Mouse (Mus musculus): ENCODE results near the gene Six5. TPM values are rescaled to one million over a fixed set of nuclear protein-coding genes. Genes with fewer than 3 reads are reported as not detected.

The Six5 gene
- 0.25 TPM for polyA plus RNA-seq (2014; fragmentation: Illumina TruSeq; extraction: RNeasy Lipid Tissue Mini Kit (QIAGEN cat#74804); ENCODE audit: low read depth, low replicate concordance)

DNA sequence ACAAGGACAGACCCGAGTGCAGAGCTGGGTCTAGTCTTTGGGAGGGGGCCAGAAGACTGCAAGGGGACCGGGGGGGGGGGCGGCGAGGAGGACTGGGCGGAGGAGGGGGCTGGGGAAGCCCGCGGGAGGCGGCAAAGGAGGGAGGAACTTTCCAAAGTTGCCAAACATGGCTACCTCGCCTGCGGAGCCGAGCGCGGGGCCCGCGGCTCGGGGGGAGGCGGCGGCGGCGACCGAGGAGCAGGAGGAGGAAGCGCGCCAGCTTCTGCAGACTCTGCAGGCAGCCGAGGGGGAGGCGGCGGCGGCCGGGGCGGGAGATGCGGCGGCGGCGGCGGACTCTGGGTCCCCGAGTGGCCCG lies at the start of gene Six5:
Gene Six5, plus strand, starts transcription at position 124 of the 355 bp plus-strand sequence.

DNA sequence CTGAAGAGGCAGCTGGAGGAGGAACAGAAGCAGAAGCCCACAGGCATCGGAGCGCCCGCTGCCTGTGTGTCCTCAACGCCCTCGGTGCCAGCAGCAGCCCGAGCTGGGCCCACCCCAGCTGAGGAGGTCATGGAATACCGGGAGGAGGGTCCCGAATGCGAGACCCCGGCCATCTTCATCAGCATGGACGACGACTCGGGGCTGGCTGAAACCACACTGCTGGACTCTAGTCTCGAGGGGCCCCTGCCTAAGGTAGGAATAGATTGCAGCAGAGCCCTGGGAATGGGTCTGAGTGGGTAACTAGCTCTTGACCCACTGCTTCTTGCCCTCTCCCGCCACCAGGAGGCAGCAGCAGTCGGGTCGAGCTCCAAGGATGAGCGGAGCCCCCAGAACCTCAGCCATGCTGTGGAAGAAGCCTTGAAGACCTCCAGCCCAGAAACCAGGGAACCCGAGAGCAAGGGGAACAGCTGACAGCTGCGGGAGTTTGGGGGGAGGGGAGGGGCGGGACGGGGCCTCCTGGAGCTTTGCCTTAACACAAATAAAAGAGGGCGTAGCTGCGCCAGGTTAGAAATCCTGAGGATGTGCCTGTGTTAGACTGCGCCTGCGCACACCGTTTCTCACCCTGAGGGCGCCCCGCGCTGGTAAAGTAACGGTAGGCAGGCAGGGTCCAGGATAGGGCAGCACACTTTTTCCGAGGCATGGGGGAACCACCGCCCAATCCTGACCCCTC lies 40.2 kb upstream of the Six5 start, which contains the start of gene Rsph6a:
Gene Rsph6a, plus strand, starts transcription at position 644 of the 730 bp plus-strand sequence.

DNA sequence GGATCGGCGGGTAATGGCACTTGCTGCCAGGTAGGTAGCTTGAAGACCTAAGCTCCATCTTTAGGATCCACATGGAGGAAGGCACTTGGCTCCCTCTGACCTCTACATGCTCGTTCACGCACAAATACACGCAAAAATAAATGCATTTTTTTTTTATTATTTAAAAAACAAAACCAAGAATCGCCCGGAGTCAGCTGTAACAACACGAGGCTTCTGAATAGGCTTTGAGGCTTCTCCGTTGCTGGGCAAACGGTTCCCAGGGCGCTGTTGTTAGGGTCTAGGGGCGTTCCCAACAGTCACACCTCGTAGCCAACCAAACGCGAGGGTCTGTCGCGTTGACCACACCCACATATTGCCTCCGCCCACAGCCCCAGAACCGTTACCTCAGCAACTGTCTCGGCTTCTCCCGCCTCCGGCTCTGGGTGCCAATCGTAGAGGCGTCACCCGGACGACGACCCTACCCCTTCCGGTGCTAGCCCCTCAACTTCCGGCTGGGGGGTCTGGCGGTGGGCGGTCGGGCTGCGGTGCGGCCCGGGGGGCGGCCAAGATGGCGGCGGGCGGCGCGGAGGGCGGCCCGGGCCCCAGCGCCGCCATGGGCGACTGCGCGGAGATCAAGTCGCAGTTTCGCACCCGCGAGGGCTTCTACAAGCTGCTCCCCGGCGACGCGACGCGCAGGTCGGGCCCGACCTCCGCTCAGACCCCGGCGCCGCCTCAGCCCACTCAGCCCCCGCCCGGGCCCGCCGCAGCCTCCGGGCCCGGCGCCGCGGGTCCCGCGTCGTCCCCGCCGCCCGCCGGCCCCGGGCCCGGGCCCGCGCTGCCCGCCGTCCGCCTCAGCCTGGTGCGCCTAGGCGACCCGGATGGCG lies 18.4 kb upstream of the Six5 start, which contains the start of gene Dmwd:
Gene Dmwd, plus strand, starts transcription at position 505 of the 863 bp plus-strand sequence.

DNA sequence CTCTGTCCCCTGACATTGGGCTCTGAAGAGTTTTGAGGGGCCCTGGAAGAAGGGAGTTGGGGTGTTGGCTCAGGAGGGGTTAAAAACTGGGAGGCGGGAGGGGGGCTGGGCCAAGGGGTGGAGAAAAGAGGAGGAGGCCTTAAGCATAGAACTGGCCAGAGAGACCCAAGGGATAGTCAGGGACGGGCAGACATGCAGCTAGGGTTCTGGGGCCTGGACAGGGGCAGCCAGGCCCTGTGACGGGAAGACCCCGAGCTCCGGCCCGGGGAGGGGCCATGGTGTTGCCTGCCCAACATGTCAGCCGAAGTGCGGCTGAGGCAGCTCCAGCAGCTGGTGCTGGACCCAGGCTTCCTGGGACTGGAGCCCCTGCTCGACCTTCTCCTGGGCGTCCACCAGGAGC lies 10.7 kb upstream of the Six5 start, which contains the start of gene Dmpk:
Gene Dmpk, plus strand, starts transcription at position 149 of the 400 bp plus-strand sequence.

DNA sequence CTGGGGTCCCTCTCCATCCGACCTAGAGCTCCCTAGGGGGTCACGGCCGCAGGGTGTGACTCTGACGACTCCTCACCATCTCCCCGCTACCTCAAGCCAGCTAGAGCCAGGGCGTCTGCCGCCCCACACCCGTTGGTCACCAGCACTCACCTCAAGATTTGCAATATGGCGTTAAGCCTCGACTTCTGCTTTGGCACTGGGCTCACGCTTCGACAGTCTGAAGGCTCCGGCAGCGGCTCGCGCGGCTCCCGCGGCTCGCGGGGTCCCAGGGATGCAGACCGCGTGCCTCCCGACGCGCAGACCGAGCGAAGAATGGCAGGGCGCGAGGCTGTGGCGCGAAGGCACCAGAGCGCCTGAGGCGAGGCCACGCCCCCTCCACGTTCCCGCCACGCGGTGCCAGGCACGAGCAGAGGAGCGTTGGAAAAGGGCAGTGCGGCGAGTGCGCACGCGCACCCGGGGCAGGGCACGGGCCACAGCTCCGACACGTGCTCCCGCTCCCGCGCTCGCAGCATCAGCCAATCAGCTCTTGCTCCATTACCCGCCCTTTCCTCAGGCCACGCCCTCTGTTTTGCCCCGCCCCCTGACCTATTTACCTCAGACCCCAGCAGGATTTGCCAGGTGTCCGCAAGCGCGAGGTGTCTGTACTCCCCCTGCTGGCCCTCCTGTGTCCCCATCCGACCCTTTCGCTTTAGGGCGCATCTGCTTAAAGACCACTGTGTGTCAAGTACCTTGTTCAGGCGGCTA lies 23.8 kb downstream of the Six5 start, which contains the start of gene Gm4969:
Gene Gm4969, minus strand, starts transcription at position 341 of the 744 bp plus-strand sequence.

GRCm38 (mm10) chr7:19119631-19120429 lies 25.4 kb downstream of the Six5 start, which contains the start of gene Fbxo46:
Gene Fbxo46, plus strand, starts transcription at chr7:19119859.

Other genes with a start within 250 kb of the Six5 start
- gene Pglyrp1, start 223.3 kb upstream of the Six5 start, polyA plus RNA-seq (2014; fragmentation: Illumina TruSeq; extraction: RNeasy Lipid Tissue Mini Kit (QIAGEN cat#74804); ENCODE audit: low read depth, low replicate concordance): not detected
- gene Ccdc61, start 184.2 kb upstream of the Six5 start, polyA plus RNA-seq (2014; fragmentation: Illumina TruSeq; extraction: RNeasy Lipid Tissue Mini Kit (QIAGEN cat#74804); ENCODE audit: low read depth, low replicate concordance): 2.5 TPM
- gene Nova2, start 168.7 kb upstream of the Six5 start, polyA plus RNA-seq (2014; fragmentation: Illumina TruSeq; extraction: RNeasy Lipid Tissue Mini Kit (QIAGEN cat#74804); ENCODE audit: low read depth, low replicate concordance): 0.66 TPM
- gene Nanos2, start 107.2 kb upstream of the Six5 start, polyA plus RNA-seq (2014; fragmentation: Illumina TruSeq; extraction: RNeasy Lipid Tissue Mini Kit (QIAGEN cat#74804); ENCODE audit: low read depth, low replicate concordance): not detected
- 1.3 TPM for gene Mypop, start 103.3 kb upstream of the Six5 start, polyA plus RNA-seq (2014; fragmentation: Illumina TruSeq; extraction: RNeasy Lipid Tissue Mini Kit (QIAGEN cat#74804); ENCODE audit: low read depth, low replicate concordance)
- gene Irf2bp1, start 90.5 kb upstream of the Six5 start, polyA plus RNA-seq (2014; fragmentation: Illumina TruSeq; extraction: RNeasy Lipid Tissue Mini Kit (QIAGEN cat#74804); ENCODE audit: low read depth, low replicate concordance): 0.39 TPM
- gene Foxa3, start 71.1 kb upstream of the Six5 start, polyA plus RNA-seq (2014; fragmentation: Illumina TruSeq; extraction: RNeasy Lipid Tissue Mini Kit (QIAGEN cat#74804); ENCODE audit: low read depth, low replicate concordance): 0.42 TPM
- gene Sympk, start 70.2 kb upstream of the Six5 start, polyA plus RNA-seq (2014; fragmentation: Illumina TruSeq; extraction: RNeasy Lipid Tissue Mini Kit (QIAGEN cat#74804); ENCODE audit: low read depth, low replicate concordance): 12.0 TPM
- gene Rsph6a, start 39.9 kb upstream of the Six5 start, polyA plus RNA-seq (2014; fragmentation: Illumina TruSeq; extraction: RNeasy Lipid Tissue Mini Kit (QIAGEN cat#74804); ENCODE audit: low read depth, low replicate concordance): 9.7 TPM
- 2.8 TPM for gene Dmwd, start 18.4 kb upstream of the Six5 start, polyA plus RNA-seq (2014; fragmentation: Illumina TruSeq; extraction: RNeasy Lipid Tissue Mini Kit (QIAGEN cat#74804); ENCODE audit: low read depth, low replicate concordance)
- gene Dmpk, start 10.7 kb upstream of the Six5 start, polyA plus RNA-seq (2014; fragmentation: Illumina TruSeq; extraction: RNeasy Lipid Tissue Mini Kit (QIAGEN cat#74804); ENCODE audit: low read depth, low replicate concordance): 2.4 TPM
- gene Gm4969, start 23.8 kb downstream of the Six5 start, polyA plus RNA-seq (2014; fragmentation: Illumina TruSeq; extraction: RNeasy Lipid Tissue Mini Kit (QIAGEN cat#74804); ENCODE audit: low read depth, low replicate concordance): 5.8 TPM
- gene Fbxo46, start 25.3 kb downstream of the Six5 start, polyA plus RNA-seq (2014; fragmentation: Illumina TruSeq; extraction: RNeasy Lipid Tissue Mini Kit (QIAGEN cat#74804); ENCODE audit: low read depth, low replicate concordance): 0.88 TPM
- gene Qpctl, start 54.7 kb downstream of the Six5 start, polyA plus RNA-seq (2014; fragmentation: Illumina TruSeq; extraction: RNeasy Lipid Tissue Mini Kit (QIAGEN cat#74804); ENCODE audit: low read depth, low replicate concordance): 3.1 TPM
- gene Snrpd2, start 55.1 kb downstream of the Six5 start, polyA plus RNA-seq (2014; fragmentation: Illumina TruSeq; extraction: RNeasy Lipid Tissue Mini Kit (QIAGEN cat#74804); ENCODE audit: low read depth, low replicate concordance): 5.1 TPM
- gene Gipr, start 71.5 kb downstream of the Six5 start, polyA plus RNA-seq (2014; fragmentation: Illumina TruSeq; extraction: RNeasy Lipid Tissue Mini Kit (QIAGEN cat#74804); ENCODE audit: low read depth, low replicate concordance): 3.4 TPM
- 0.31 TPM for gene Eml2, start 81.8 kb downstream of the Six5 start, polyA plus RNA-seq (2014; fragmentation: Illumina TruSeq; extraction: RNeasy Lipid Tissue Mini Kit (QIAGEN cat#74804); ENCODE audit: low read depth, low replicate concordance)
- gene Gpr4, start 117.9 kb downstream of the Six5 start, polyA plus RNA-seq (2014; fragmentation: Illumina TruSeq; extraction: RNeasy Lipid Tissue Mini Kit (QIAGEN cat#74804); ENCODE audit: low read depth, low replicate concordance): 2.3 TPM
- gene Opa3, start 133.7 kb downstream of the Six5 start, polyA plus RNA-seq (2014; fragmentation: Illumina TruSeq; extraction: RNeasy Lipid Tissue Mini Kit (QIAGEN cat#74804); ENCODE audit: low read depth, low replicate concordance): 3.4 TPM
- gene Vasp, start 177.2 kb downstream of the Six5 start, polyA plus RNA-seq (2014; fragmentation: Illumina TruSeq; extraction: RNeasy Lipid Tissue Mini Kit (QIAGEN cat#74804); ENCODE audit: low read depth, low replicate concordance): 50.9 TPM
- not detected for gene Ppm1n, start 185.5 kb downstream of the Six5 start, polyA plus RNA-seq (2014; fragmentation: Illumina TruSeq; extraction: RNeasy Lipid Tissue Mini Kit (QIAGEN cat#74804); ENCODE audit: low read depth, low replicate concordance)
- gene Rtn2, start 188.0 kb downstream of the Six5 start, polyA plus RNA-seq (2014; fragmentation: Illumina TruSeq; extraction: RNeasy Lipid Tissue Mini Kit (QIAGEN cat#74804); ENCODE audit: low read depth, low replicate concordance): 0.62 TPM
- gene Fosb, start 215.5 kb downstream of the Six5 start, polyA plus RNA-seq (2014; fragmentation: Illumina TruSeq; extraction: RNeasy Lipid Tissue Mini Kit (QIAGEN cat#74804); ENCODE audit: low read depth, low replicate concordance): 0.28 TPM